26 mouse cellular contexts compared by ENCODE assay signal in genomic region chr16:20791803-20792202, GRCm38 (mm10). TPM values are rescaled to one million over a fixed set of nuclear protein-coding genes. Genes with fewer than 3 reads are reported as not detected.
"Had no signal": no experiment of that assay in that cellular context is flagged by ENCODE, and none has a peak within 500 bp of the region (broad histone marks: within the 10 kb centered on the region; RNA-seq: fewer than 3 reads in every experiment).

No protein-coding gene starts in this region.

- H3K4me1 ChIP-seq: heart, embryonic 13.5 days; heart, embryonic 15.5 days; hindbrain, embryonic 12.5 days; intestine, embryonic 15.5 days; limb, embryonic 15.5 days; liver, embryonic 12.5 days had no signal

- H3K27me3 ChIP-seq: heart, embryonic 13.5 days; heart, embryonic 15.5 days; hindbrain, embryonic 12.5 days; intestine, embryonic 15.5 days; limb, embryonic 13.5 days; limb, embryonic 15.5 days; liver, embryonic 12.5 days had no signal

- H3K4me2 ChIP-seq: heart, embryonic 11.5 days; heart, embryonic 13.5 days; heart, embryonic 15.5 days; hindbrain, embryonic 12.5 days; hindbrain, embryonic 14.5 days; intestine, embryonic 15.5 days; limb, embryonic 13.5 days; limb, embryonic 15.5 days; liver, embryonic 12.5 days had no signal

- H3K9me3 ChIP-seq: heart, embryonic 13.5 days; heart, embryonic 15.5 days; hindbrain, embryonic 12.5 days; intestine, embryonic 15.5 days; limb, embryonic 13.5 days; limb, embryonic 15.5 days; liver, embryonic 12.5 days had no signal

- H3K9ac ChIP-seq: heart, embryonic 13.5 days; heart, embryonic 15.5 days; hindbrain, embryonic 12.5 days; hindbrain, embryonic 14.5 days; intestine, embryonic 15.5 days; limb, embryonic 13.5 days; limb, embryonic 15.5 days; liver, embryonic 12.5 days had no signal

- DNase-seq: gastrocnemius, postnatal 14 days; gastrocnemius, postnatal 36 days; heart, adult 2 months; heart, postnatal 14 days; heart, postnatal 36 days; kidney, adult 18-20 months; kidney, adult 8-10 months; kidney, postnatal 10 days; kidney, postnatal 25 days; kidney, postnatal 4 days; layer of hippocampus, postnatal 36 days; left cerebral cortex, postnatal 4 days had no signal

- ATAC-seq: hindbrain, embryonic 16.5 days; inflammation-experienced regulatory T-cells, adult 6 months; intestine, embryonic 15.5 days; intestine, postnatal 0 days; liver, embryonic 12.5 days had no signal

- H3K4me3 ChIP-seq: heart, adult 2 months; heart, embryonic 13.5 days; heart, embryonic 15.5 days; hindbrain, embryonic 12.5 days; intestine, embryonic 15.5 days; layer of hippocampus, adult 2 months; limb, embryonic 13.5 days; limb, embryonic 15.5 days; liver, embryonic 12.5 days had no signal

- H3K36me3 ChIP-seq: heart, embryonic 13.5 days; heart, embryonic 15.5 days; hindbrain, embryonic 12.5 days; intestine, embryonic 15.5 days; limb, embryonic 13.5 days; limb, embryonic 15.5 days; liver, embryonic 12.5 days had no signal

- H3K27ac ChIP-seq: heart, adult 2 months; heart, embryonic 13.5 days; heart, embryonic 15.5 days; hindbrain, embryonic 12.5 days; hindbrain, embryonic 14.5 days; intestine, embryonic 15.5 days; layer of hippocampus, adult 2 months; limb, embryonic 13.5 days; limb, embryonic 15.5 days; liver, embryonic 12.5 days had no signal

RNA-seq across cellular contexts. Expression of gene Thpo, which starts 57.5 kb away (rescaled TPM):
- total RNA-seq: hematopoietic stem cell, adult 5-6 weeks had no signal
- polyA plus RNA-seq: inflammation-experienced regulatory T-cells, adult 6 months had no signal

RNA-seq across cellular contexts. Expression of gene Chrd, which starts 58.9 kb away (rescaled TPM):
- total RNA-seq: hematopoietic stem cell, adult 5-6 weeks had no signal
- polyA plus RNA-seq: inflammation-experienced regulatory T-cells, adult 6 months had no signal
